Mouse (Mus musculus) heart, embryonic 13.5 days (tissue): ENCODE measurements around the gene Psmb4. TPM values are rescaled to one million over a fixed set of nuclear protein-coding genes. Genes with fewer than 3 reads are reported as not detected.
A peak's percentile ranks its signal among the peaks of the same experiment; 100 is the strongest.

Experiments used
- ATAC-seq: fragments of 200-750 bp; cut with Nextera tagmentation; 2 replicates; pipeline ENCODE4 v1.8.0; 2017; ENCODE audit warnings: moderate TSS enrichment; ENCODE audit not compliant: insufficient number of reproducible peaks, low FRiP score, low TSS enrichment; ENCODE audit errors: extremely low read depth
- H3K27ac ChIP-seq: fragments of 300-500 bp; sonication (generic); replicated peaks from 2 replicates; pipeline ENCODE4 v1.5.1; 2015; ENCODE audit warnings: moderate library complexity, mild to moderate bottlenecking, inconsistent platforms
- H3K27me3 ChIP-seq: fragments of 300-500 bp; sonication (generic); replicated peaks from 2 replicates; pipeline ENCODE4 v1.6.1; 2015; ENCODE audit warnings: mild to moderate bottlenecking, inconsistent platforms
- H3K36me3 ChIP-seq: fragments of 300-500 bp; sonication (generic); 2 replicates; pipeline ENCODE4 v1.6.1; 2015; ENCODE audit warnings: mild to moderate bottlenecking, inconsistent platforms
- H3K4me1 ChIP-seq: fragments of 300-500 bp; sonication (generic); 2 replicates; pipeline ENCODE4 v1.6.1; 2015; ENCODE audit warnings: inconsistent platforms
- H3K4me2 ChIP-seq: fragments of 300-500 bp; sonication (generic); 2 replicates; pipeline ENCODE4 v1.6.1; 2015; ENCODE audit warnings: inconsistent platforms, mild to moderate bottlenecking, moderate library complexity
- H3K4me3 ChIP-seq: fragments of 300-500 bp; sonication (generic); 2 replicates; pipeline ENCODE4 v1.5.1; 2015; ENCODE audit warnings: moderate library complexity, mild to moderate bottlenecking, inconsistent platforms
- H3K9ac ChIP-seq: fragments of 300-500 bp; sonication (generic); 2 replicates; pipeline ENCODE4 v1.6.1; 2015; ENCODE audit warnings: inconsistent platforms, mild to moderate bottlenecking, moderate library complexity
- H3K9me3 ChIP-seq: fragments of 300-500 bp; sonication (generic); 2 replicates; pipeline ENCODE4 v1.6.1; 2016; ENCODE audit warnings: inconsistent platforms
- WGBS: fragments of 180-500 bp; shearing (Covaris S2); methylation state at CpG from one replicate; pipeline ENCODE4 v1.1.7; 2015; ENCODE audit warnings: mixed read lengths; 5-methylcytosine and 5-hydroxymethylcytosine counted together
- polyA plus RNA-seq: library from polyadenylated mRNA; unstranded; fragments of >200 nt; fragmentation: Nextera tagmentation; extraction: Ambion mirVana; gene quantifications from 2 replicates; pipeline ENCODE4 v1.2.1, GENCODE M21; 2015

The Psmb4 gene
- polyA plus RNA-seq, 1 experiment from 2014 or later: 242 TPM

GRCm38 (mm10) chr3:94902747-94903146, 16.0 kb upstream of the Psmb4 start:
- Histone ChIP-seq H3K4me2 (no peak overlapping the region), H3K27me3 (no peaks in the 10 kb centered on the region), H3K36me3 (no peaks in the 10 kb centered on the region), H3K9me3 (no peaks in the 10 kb centered on the region), H3K27ac (no peak overlapping the region), H3K4me3 (no peak overlapping the region), H3K4me1 (no peaks in the 10 kb centered on the region), H3K9ac (no peak overlapping the region)
- no peak for ATAC-seq
- WGBS: 20% methylated on average over 7 of the region's 7 CpGs

GRCm38 (mm10) chr3:94894076-94894475, 7.3 kb upstream of the Psmb4 start:
- Histone ChIP-seq H3K27ac (no peak overlapping the region), H3K4me3 (no peak overlapping the region), H3K4me2 (no peak overlapping the region), H3K27me3 (peaks cover 21% of the 10 kb centered on the region), H3K36me3 (no peaks in the 10 kb centered on the region), H3K4me1 (no peaks in the 10 kb centered on the region), H3K9me3 (no peaks in the 10 kb centered on the region), H3K9ac (no peak overlapping the region; the same call in 1 of the 2 replicates)
- WGBS: 56% methylated on average over 3 of the region's 3 CpGs
- no peak for ATAC-seq

- H3K9ac ChIP-seq: no peak overlapping the region
- H3K36me3 ChIP-seq: peaks cover 21% of the 10 kb centered on the region
- no peak for ATAC-seq
- peaks cover 18% of the 10 kb centered on the region for H3K4me1 ChIP-seq
- no peaks in the 10 kb centered on the region; the same call in 1 of the 2 replicates for H3K27me3 ChIP-seq
- no peak overlapping the region for H3K4me2 ChIP-seq
- H3K9me3 ChIP-seq: no peaks in the 10 kb centered on the region
- no peak overlapping the region for H3K27ac ChIP-seq
- H3K4me3 ChIP-seq: no peak overlapping the region
Measured at GRCm38 (mm10) chr3:94888595-94888994, 1.8 kb upstream of the Psmb4 start.

GRCm38 (mm10) chr3:94882579-94882978, 4.2 kb downstream of the Psmb4 start:
- no peaks in the 10 kb centered on the region for H3K27me3 ChIP-seq
- H3K9ac ChIP-seq: no peak overlapping the region
- no peak overlapping the region for H3K4me3 ChIP-seq
- no peak for ATAC-seq
- H3K4me2 ChIP-seq: no peak overlapping the region
- H3K4me1 ChIP-seq: peaks cover 18% of the 10 kb centered on the region
- WGBS: 84% methylated on average over 3 of the region's 3 CpGs
- H3K9me3 ChIP-seq: no peaks in the 10 kb centered on the region
- peaks cover 81% of the 10 kb centered on the region for H3K36me3 ChIP-seq
- no peak overlapping the region for H3K27ac ChIP-seq

- no peak overlapping the region for H3K4me3 ChIP-seq
- peaks cover 88% of the 10 kb centered on the region for H3K36me3 ChIP-seq
- no peak overlapping the region for H3K9ac ChIP-seq
- 70% methylated on average over 4 of the region's 4 CpGs for WGBS
- H3K9me3 ChIP-seq: no peaks in the 10 kb centered on the region
- H3K4me2 ChIP-seq: no peak overlapping the region
- ATAC-seq: no peak
- peaks cover 14% of the 10 kb centered on the region for H3K4me1 ChIP-seq
- H3K27ac ChIP-seq: no peak overlapping the region
- H3K27me3 ChIP-seq: no peaks in the 10 kb centered on the region
Measured at GRCm38 (mm10) chr3:94881840-94882239, 4.9 kb downstream of the Psmb4 start.

GRCm38 (mm10) chr3:94878618-94879017, 8.1 kb downstream of the Psmb4 start:
- ATAC-seq: no peak
- H3K36me3 ChIP-seq: peaks cover 100% of the 10 kb centered on the region

GRCm38 (mm10) chr3:94869011-94869410, 17.8 kb downstream of the Psmb4 start:
- H3K4me3 ChIP-seq: no peak overlapping the region
- no peak for ATAC-seq
- H3K9me3 ChIP-seq: no peaks in the 10 kb centered on the region
- no peak overlapping the region for H3K27ac ChIP-seq
- no peaks in the 10 kb centered on the region for H3K27me3 ChIP-seq
- peaks cover 87% of the 10 kb centered on the region for H3K36me3 ChIP-seq
- H3K4me1 ChIP-seq: no peaks in the 10 kb centered on the region
- no peak overlapping the region for H3K9ac ChIP-seq
- 86% methylated on average over 3 of the region's 3 CpGs for WGBS
- no peak overlapping the region for H3K4me2 ChIP-seq

More at GRCm38 (mm10) chr3:94878618-94879017, 8.1 kb downstream of the Psmb4 start:
- H3K27me3 ChIP-seq: no peaks in the 10 kb centered on the region
- no peak overlapping the region for H3K4me3 ChIP-seq
- WGBS: 82% methylated on average over 6 of the region's 6 CpGs
- no peak overlapping the region for H3K4me2 ChIP-seq
- H3K27ac ChIP-seq: no peak overlapping the region
- H3K9me3 ChIP-seq: no peaks in the 10 kb centered on the region
- H3K4me1 ChIP-seq: no peaks in the 10 kb centered on the region
- no peak overlapping the region for H3K9ac ChIP-seq

GRCm38 (mm10) chr3:94859471-94859870, 27.3 kb downstream of the Psmb4 start:
- Histone ChIP-seq H3K4me2 (no peak overlapping the region), H3K27me3 (no peaks in the 10 kb centered on the region), H3K4me1 (no peaks in the 10 kb centered on the region), H3K27ac (no peak overlapping the region), H3K9ac (no peak overlapping the region), H3K36me3 (peaks cover 90% of the 10 kb centered on the region), H3K9me3 (no peaks in the 10 kb centered on the region), H3K4me3 (no peak overlapping the region)
- WGBS: 84% methylated on average over 2 of the region's 2 CpGs
- ATAC-seq: no peak

- peaks cover 28% of the 10 kb centered on the region for H3K4me1 ChIP-seq
- no peak overlapping the region for H3K4me3 ChIP-seq
- H3K27ac ChIP-seq: no peak overlapping the region
- no peak for ATAC-seq
- WGBS: 78% methylated on average over 3 of the region's 3 CpGs
- H3K9ac ChIP-seq: no peak overlapping the region
- no peaks in the 10 kb centered on the region for H3K9me3 ChIP-seq
- no peak overlapping the region for H3K4me2 ChIP-seq
- peaks cover 34% of the 10 kb centered on the region for H3K36me3 ChIP-seq
- no peaks in the 10 kb centered on the region for H3K27me3 ChIP-seq
Measured at GRCm38 (mm10) chr3:94852215-94852614, 34.5 kb downstream of the Psmb4 start.

GRCm38 (mm10) chr3:94851731-94852130, 35.0 kb downstream of the Psmb4 start:
- ATAC-seq: no peak
- Histone ChIP-seq H3K4me1 (peaks cover 28% of the 10 kb centered on the region), H3K9me3 (no peaks in the 10 kb centered on the region), H3K27ac (0 out of 2 replicates have a peak overlapping the region, but pooled peaks have one; percentile 3), H3K36me3 (peaks cover 30% of the 10 kb centered on the region), H3K27me3 (no peaks in the 10 kb centered on the region), H3K4me3 (no peak overlapping the region), H3K9ac (no peak overlapping the region), H3K4me2 (no peak overlapping the region)
- 58% methylated on average over 3 of the region's 3 CpGs for WGBS

GRCm38 (mm10) chr3:94849338-94849737, 37.4 kb downstream of the Psmb4 start:
- H3K27ac ChIP-seq: no peak overlapping the region
- H3K4me2 ChIP-seq: no peak overlapping the region
- 18% methylated on average over 1 of the region's 1 CpGs for WGBS
- no peaks in the 10 kb centered on the region for H3K9me3 ChIP-seq
- H3K9ac ChIP-seq: no peak overlapping the region
- peaks cover 7% of the 10 kb centered on the region for H3K36me3 ChIP-seq
- H3K4me1 ChIP-seq: peaks cover 35% of the 10 kb centered on the region
- H3K27me3 ChIP-seq: no peaks in the 10 kb centered on the region
- no peak overlapping the region for H3K4me3 ChIP-seq
- ATAC-seq: no peak

- Histone ChIP-seq H3K27ac (no peak overlapping the region), H3K9me3 (no peaks in the 10 kb centered on the region), H3K27me3 (no peaks in the 10 kb centered on the region), H3K9ac (no peak overlapping the region), H3K4me1 (peaks cover 37% of the 10 kb centered on the region), H3K4me2 (no peak overlapping the region), H3K36me3 (no peaks in the 10 kb centered on the region; the same call in 1 of the 2 replicates), H3K4me3 (no peak overlapping the region)
- 79% methylated on average over 2 of the region's 2 CpGs for WGBS
- no peak for ATAC-seq
Measured at GRCm38 (mm10) chr3:94847382-94847781, 39.4 kb downstream of the Psmb4 start.
